Mouse (Mus musculus) liver, adult 2 months (tissue): ENCODE results near the gene Cyp4f15. TPM values are rescaled to one million over a fixed set of nuclear protein-coding genes. Genes with fewer than 3 reads are reported as not detected.

ENCODE experiments used
- DNase-seq: peaks from one replicate; pipeline ENCODE4 v3.0.0-alpha.2; 2011; ENCODE audit warnings: low read depth, low spot score; ENCODE audit errors: extremely low read depth
- H3K27ac ChIP-seq: fragments of 200-500 bp; replicated peaks from 2 replicates; pipeline ENCODE4 v1.5.1; 2012; ENCODE audit warnings: low read depth, mild to moderate bottlenecking, control low read depth, inconsistent platforms, low read length; ENCODE audit not compliant: insufficient read depth
- H3K27me3 ChIP-seq: fragments of 200-500 bp; 2 replicates; pipeline ENCODE4 v1.6.1; 2012; ENCODE audit warnings: mild to moderate bottlenecking, moderate library complexity, low read length, inconsistent platforms; ENCODE audit not compliant: control insufficient read depth, insufficient read depth
- H3K36me3 ChIP-seq: fragments of 200-500 bp; 2 replicates; pipeline ENCODE4 v1.6.1; 2012; ENCODE audit warnings: low read length, inconsistent platforms; ENCODE audit not compliant: control insufficient read depth, insufficient read depth
- H3K4me1 ChIP-seq: fragments of 200-500 bp; 2 replicates; pipeline ENCODE4 v1.6.1; 2011; ENCODE audit warnings: low read length; ENCODE audit not compliant: control insufficient read depth, insufficient read depth
- H3K4me3 ChIP-seq: fragments of 200-500 bp; 2 replicates; pipeline ENCODE4 v1.5.1; 2011; ENCODE audit warnings: low read depth, mild to moderate bottlenecking, control low read depth, low read length, moderate library complexity; ENCODE audit not compliant: insufficient read depth
- H3K79me2 ChIP-seq: fragments of 200-500 bp; 2 replicates; pipeline ENCODE4 v1.6.1; 2012; ENCODE audit warnings: inconsistent platforms, mild to moderate bottlenecking, low read length, moderate library complexity; ENCODE audit not compliant: control insufficient read depth, insufficient read depth
- H3K9ac ChIP-seq: fragments of 200-500 bp; 2 replicates; pipeline ENCODE4 v1.6.1; 2012; ENCODE audit warnings: low read depth, mild to moderate bottlenecking, control low read depth, inconsistent platforms, low read length
- CTCF ChIP-seq: fragments of 200-500 bp; IDR thresholded peaks from 2 replicates; pipeline ENCODE4 v1.5.1; 2011; ENCODE audit warnings: low read depth, low read length, control low read depth
- POLR2A ChIP-seq: fragments of 200-500 bp; IDR thresholded peaks from 2 replicates; pipeline ENCODE4 v1.6.1; 2011; ENCODE audit warnings: low read length, control low read depth; ENCODE audit not compliant: insufficient read depth; ENCODE audit errors: extremely low read depth
- WGBS: fragments of 180-500 bp; shearing (Covaris S2); methylation state at CpG from one replicate; pipeline ENCODE4 v1.1.7; 2018; 5-methylcytosine and 5-hydroxymethylcytosine counted together
- polyA plus RNA-seq: library from polyadenylated mRNA; depleted of rRNA; stranded (reverse); fragments of >200 nt; gene quantifications from 2 replicates; pipeline ENCODE4 v1.2.3, GENCODE M21; 2012; rRNA removed
- total RNA-seq: library from RNA; depleted of rRNA; stranded (reverse); fragments of >200 nt; gene quantifications from 2 replicates; pipeline ENCODE4 v1.2.3, GENCODE M21; 2014; rRNA removed

Cyp4f15 gene
- total and polyA plus RNA-seq, 2 experiments: 161 to 202 TPM

DNA sequence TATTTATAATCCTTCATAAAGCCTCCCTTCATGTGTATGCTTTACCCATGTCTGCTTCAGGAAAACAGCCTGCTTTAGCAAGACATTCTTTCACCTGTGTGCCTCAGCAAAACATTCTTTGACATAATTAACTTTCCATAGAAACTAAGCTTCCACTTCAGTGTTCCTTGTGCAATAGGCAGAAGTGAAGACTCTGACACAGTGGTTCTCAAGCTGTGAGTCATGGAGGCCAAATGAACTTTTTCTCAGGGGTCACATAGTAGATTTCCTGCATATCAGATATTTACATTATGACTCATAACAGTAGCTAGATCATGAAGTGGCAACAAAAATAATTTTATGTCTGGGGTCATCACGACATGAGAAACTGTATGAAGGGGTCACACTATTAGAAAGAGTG lies 53.0 kb downstream of the Cyp4f15 start:
- H3K9ac ChIP-seq: no peak overlapping the region

DNA sequence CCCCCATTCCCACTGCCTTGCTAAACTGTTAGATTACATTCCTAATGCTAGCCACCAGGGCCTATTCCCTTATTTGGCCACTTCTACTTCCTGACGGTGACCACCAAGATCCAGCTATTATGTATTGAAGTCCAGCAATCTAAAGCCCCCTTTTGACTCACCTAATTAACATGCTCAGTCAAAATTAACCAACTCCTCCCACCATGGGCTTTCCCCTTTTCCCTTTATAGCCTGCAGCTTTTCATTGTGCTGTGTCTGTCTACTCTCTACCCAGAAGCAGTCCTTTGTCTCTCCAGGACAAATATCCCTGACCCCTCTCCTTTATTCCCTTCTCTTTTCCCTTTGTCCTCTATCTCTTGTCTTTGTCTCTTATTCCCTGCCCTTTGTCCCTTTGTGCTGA lies 55.6 kb downstream of the Cyp4f15 start:
- no peak overlapping the region for H3K9ac ChIP-seq
- peaks cover 2% of the 10 kb centered on the region; the same call in 1 of the 2 replicates for H3K4me1 ChIP-seq
- no peak for TF ChIP-seq CTCF
- TF ChIP-seq POLR2A: no peak
- H3K4me3 ChIP-seq: no peak overlapping the region
- 67% methylated on average over 1 of the region's 1 CpGs for WGBS
- no peaks in the 10 kb centered on the region for H3K79me2 ChIP-seq
- no peaks in the 10 kb centered on the region for H3K27me3 ChIP-seq
- no peak overlapping the region for H3K27ac ChIP-seq
- no peaks in the 10 kb centered on the region for H3K36me3 ChIP-seq
- no peak for DNase-seq

More for the DNA sequence above, 53.0 kb downstream of the Cyp4f15 start:
- no peaks in the 10 kb centered on the region for H3K27me3 ChIP-seq
- H3K79me2 ChIP-seq: no peaks in the 10 kb centered on the region
- TF ChIP-seq POLR2A (no peak), CTCF (no peak)
- DNase-seq: no peak
- peaks cover 2% of the 10 kb centered on the region; the same call in 1 of the 2 replicates for H3K4me1 ChIP-seq
- H3K27ac ChIP-seq: no peak overlapping the region
- 74% methylated on average over 1 of the region's 1 CpGs for WGBS
- H3K36me3 ChIP-seq: no peaks in the 10 kb centered on the region
- H3K4me3 ChIP-seq: no peak overlapping the region

DNA sequence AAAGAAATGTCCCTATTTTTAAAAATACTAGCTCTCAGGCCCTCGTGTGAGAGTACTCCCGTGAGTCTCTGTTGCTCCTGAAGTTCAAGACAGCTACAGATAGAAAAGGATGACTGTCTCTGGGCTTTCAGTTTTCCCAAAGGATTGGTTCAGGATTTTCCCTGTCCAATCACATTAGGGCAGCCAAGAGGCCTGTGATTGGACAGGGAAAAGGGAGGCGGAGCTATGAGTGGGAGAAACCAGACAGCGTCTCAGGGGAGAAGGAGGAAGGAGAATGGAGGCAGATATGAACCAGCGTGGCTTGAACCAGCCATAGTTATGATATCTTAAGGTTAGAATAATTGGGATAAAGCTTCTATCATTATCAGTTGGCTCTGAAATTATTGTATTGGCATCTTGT lies 65.2 kb downstream of the Cyp4f15 start:
- H3K36me3 ChIP-seq: no peaks in the 10 kb centered on the region
- H3K4me1 ChIP-seq: no peaks in the 10 kb centered on the region
- no peaks in the 10 kb centered on the region for H3K27me3 ChIP-seq
- no peaks in the 10 kb centered on the region for H3K79me2 ChIP-seq
- 52% methylated on average over 5 of the region's 5 CpGs for whole genome bisulfite sequencing
- DNase-seq: no peak
- H3K9ac ChIP-seq: no peak overlapping the region
- TF ChIP-seq POLR2A (no peak), CTCF (no peak)
- no peak overlapping the region for H3K27ac ChIP-seq
- H3K4me3 ChIP-seq: no peak overlapping the region

Other genes starting within 250 kb of the Cyp4f15 start
- gene Cyp4f39, start 232.9 kb upstream of the Cyp4f15 start, total RNA-seq: 0.18 and 0.47 TPM in 2 replicates
- 0.49 and 0.67 TPM in 2 replicates for gene Cyp4f39, start 232.9 kb upstream of the Cyp4f15 start, polyA plus RNA-seq
- 10.2 and 14.1 TPM in 2 replicates for gene Cyp4f17, start 179.6 kb upstream of the Cyp4f15 start, total RNA-seq
- gene Cyp4f17, start 179.6 kb upstream of the Cyp4f15 start, polyA plus RNA-seq: 18.7 and 20.1 TPM in 2 replicates
- gene Cyp4f16, start 149.1 kb upstream of the Cyp4f15 start, total RNA-seq: 4.1 and 4.9 TPM in 2 replicates
- 3.4 and 5.1 TPM in 2 replicates for gene Cyp4f16, start 149.1 kb upstream of the Cyp4f15 start, polyA plus RNA-seq
- gene Cyp4f37, start 64.3 kb upstream of the Cyp4f15 start, total RNA-seq: not detected in 2 replicates
- gene Cyp4f37, start 64.3 kb upstream of the Cyp4f15 start, polyA plus RNA-seq: not detected in 2 replicates
- not detected in 2 replicates for gene Cyp4f40, start 26.7 kb upstream of the Cyp4f15 start, total RNA-seq
- gene Cyp4f40, start 26.7 kb upstream of the Cyp4f15 start, polyA plus RNA-seq: 0.07 TPM in 1 of 2 replicates, not detected in the other
- 33.0 and 40.9 TPM in 2 replicates for gene Zfp871, start 102.7 kb downstream of the Cyp4f15 start, total RNA-seq
- 6.7 and 8.1 TPM in 2 replicates for gene Zfp871, start 102.7 kb downstream of the Cyp4f15 start, polyA plus RNA-seq
- gene Zfp811, start 124.3 kb downstream of the Cyp4f15 start, total RNA-seq: 0.07 and 0.09 TPM in 2 replicates
- not detected in 2 replicates for gene Zfp811, start 124.3 kb downstream of the Cyp4f15 start, polyA plus RNA-seq
- gene Zfp799, start 144.6 kb downstream of the Cyp4f15 start, total RNA-seq: 3.8 TPM in 2 replicates
- 1.2 and 3.2 TPM in 2 replicates for gene Zfp799, start 144.6 kb downstream of the Cyp4f15 start, polyA plus RNA-seq
- gene Zfp870, start 206.0 kb downstream of the Cyp4f15 start, total RNA-seq: 2.4 and 2.7 TPM in 2 replicates
- 0.70 and 1.1 TPM in 2 replicates for gene Zfp870, start 206.0 kb downstream of the Cyp4f15 start, polyA plus RNA-seq
- 332 and 362 TPM in 2 replicates for gene Cyp4f14, start 231.7 kb downstream of the Cyp4f15 start, total RNA-seq
- 529 and 597 TPM in 2 replicates for gene Cyp4f14, start 231.7 kb downstream of the Cyp4f15 start, polyA plus RNA-seq